Mouse (Mus musculus): Measurements from ENCODE around the gene Pdcd10. TPM values are rescaled to one million over a fixed set of nuclear protein-coding genes. Genes with fewer than 3 reads are reported as not detected.

Gene Pdcd10
- polyA plus RNA-seq, 1 experiment from 2014 or later, result 96.0 TPM

GRCm38 (mm10) chr3:75498961-75499960, 57.4 kb downstream of the Pdcd10 start:
- H3K27ac ChIP-seq (replicated peaks; ENCODE audit: low read depth, low read length), result no peak overlapping the region
- H3K36me3 ChIP-seq (ENCODE audit: control insufficient read depth, insufficient read depth, low read length), result no peaks in the 10 kb centered on the region
- ATAC-seq (ENCODE audit: low FRiP score, low TSS enrichment) (no peak), DNase-seq (no peak)
- H3K27me3 ChIP-seq (ENCODE audit: control insufficient read depth, insufficient read depth, low read length), result no peaks in the 10 kb centered on the region
- no peak overlapping the region for H3K9ac ChIP-seq (replicated peaks; ENCODE audit: low read length)
- H3K4me1 ChIP-seq (ENCODE audit: control insufficient read depth, insufficient read depth, low read length), result no peaks in the 10 kb centered on the region
- no peaks in the 10 kb centered on the region for H3K9me3 ChIP-seq (ENCODE audit: control insufficient read depth, low read length)
- no peak overlapping the region for H3K4me2 ChIP-seq (ENCODE audit: low read length)
- H3K4me3 ChIP-seq (replicated peaks; ENCODE audit: low read depth, low read length), result no peak overlapping the region
- WGBS, result 89% methylated on average over 7 of the region's 7 CpGs

- H3K4me3 ChIP-seq (replicated peaks; ENCODE audit: low read depth, low read length), result no peak overlapping the region
- 73% methylated on average over 3 of the region's 3 CpGs for WGBS
- H3K27ac ChIP-seq (replicated peaks; ENCODE audit: low read depth, low read length), result no peak overlapping the region
- no peaks in the 10 kb centered on the region for H3K4me1 ChIP-seq (ENCODE audit: control insufficient read depth, insufficient read depth, low read length)
- ATAC-seq (ENCODE audit: low FRiP score, low TSS enrichment) (no peak), DNase-seq (no peak)
- no peaks in the 10 kb centered on the region for H3K27me3 ChIP-seq (ENCODE audit: control insufficient read depth, insufficient read depth, low read length)
- no peak overlapping the region for H3K4me2 ChIP-seq (ENCODE audit: low read length)
- no peaks in the 10 kb centered on the region for H3K36me3 ChIP-seq (ENCODE audit: control insufficient read depth, insufficient read depth, low read length)
- no peaks in the 10 kb centered on the region for H3K9me3 ChIP-seq (ENCODE audit: control insufficient read depth, low read length)
- no peak overlapping the region for H3K9ac ChIP-seq (replicated peaks; ENCODE audit: low read length)
Measured at GRCm38 (mm10) chr3:75492913-75493312, 63.7 kb downstream of the Pdcd10 start.

- no peak within 1 kb of the TSS for H3K27ac ChIP-seq (replicated peaks; ENCODE audit: low read depth, low read length)
- ATAC-seq (ENCODE audit: low FRiP score, low TSS enrichment) (no peak), DNase-seq (peak; percentile 17)
Measured at GRCm38 (mm10) chr3:75482056-75482455, 74.6 kb downstream of the Pdcd10 start, which contains the start of gene Wdr49. Gene Wdr49 (minus strand): TSS chr3:75482156.

GRCm38 (mm10) chr3:75475106-75475505, 81.5 kb downstream of the Pdcd10 start:
- H3K27me3 ChIP-seq (ENCODE audit: control insufficient read depth, insufficient read depth, low read length), result no peaks in the 10 kb centered on the region
- H3K9me3 ChIP-seq (ENCODE audit: control insufficient read depth, low read length), result no peaks in the 10 kb centered on the region
- H3K27ac ChIP-seq (replicated peaks; ENCODE audit: low read depth, low read length), result no peak overlapping the region
- ATAC-seq (ENCODE audit: low FRiP score, low TSS enrichment), result no peak
- no peak overlapping the region for H3K4me3 ChIP-seq (replicated peaks; ENCODE audit: low read depth, low read length)
- no peaks in the 10 kb centered on the region for H3K4me1 ChIP-seq (ENCODE audit: control insufficient read depth, insufficient read depth, low read length)
- no peak overlapping the region for H3K4me2 ChIP-seq (ENCODE audit: low read length)
- DNase-seq, result no peak
- 83% methylated on average over 7 of the region's 7 CpGs for WGBS
- no peak overlapping the region for H3K9ac ChIP-seq (replicated peaks; ENCODE audit: low read length)
- H3K36me3 ChIP-seq (ENCODE audit: control insufficient read depth, insufficient read depth, low read length), result no peaks in the 10 kb centered on the region

More at GRCm38 (mm10) chr3:75482056-75482455, 74.6 kb downstream of the Pdcd10 start, which contains the start of gene Wdr49:
- no peaks in the 10 kb centered on the region for H3K4me1 ChIP-seq (ENCODE audit: control insufficient read depth, insufficient read depth, low read length)
- H3K27me3 ChIP-seq (ENCODE audit: control insufficient read depth, insufficient read depth, low read length), result no peaks in the 10 kb centered on the region
- H3K9me3 ChIP-seq (ENCODE audit: control insufficient read depth, low read length), result no peaks in the 10 kb centered on the region
- H3K9ac ChIP-seq (replicated peaks; ENCODE audit: low read length), result no peak within 1 kb of the TSS
- H3K36me3 ChIP-seq (ENCODE audit: control insufficient read depth, insufficient read depth, low read length), result no peaks in the 10 kb centered on the region
- no peak within 1 kb of the TSS for H3K4me3 ChIP-seq (replicated peaks; ENCODE audit: low read depth, low read length)
- no peak within 1 kb of the TSS for H3K4me2 ChIP-seq (ENCODE audit: low read length)
- WGBS, result 33% methylated on average over 2 of the region's 2 CpGs

- DNase-seq, result no peak
- no peak overlapping the region for H3K27ac ChIP-seq (replicated peaks; ENCODE audit: low read depth, low read length)
- H3K4me1 ChIP-seq (ENCODE audit: control insufficient read depth, insufficient read depth, low read length), result no peaks in the 10 kb centered on the region
- H3K9ac ChIP-seq (replicated peaks; ENCODE audit: low read length), result no peak overlapping the region
- WGBS, result 92% methylated on average over 7 of the region's 7 CpGs
- no peak overlapping the region for H3K4me3 ChIP-seq (replicated peaks; ENCODE audit: low read depth, low read length)
- H3K4me2 ChIP-seq (ENCODE audit: low read length), result no peak overlapping the region
- no peaks in the 10 kb centered on the region for H3K27me3 ChIP-seq (ENCODE audit: control insufficient read depth, insufficient read depth, low read length)
- no peak for ATAC-seq (ENCODE audit: low FRiP score, low TSS enrichment)
- H3K9me3 ChIP-seq (ENCODE audit: control insufficient read depth, low read length), result no peaks in the 10 kb centered on the region
- no peaks in the 10 kb centered on the region for H3K36me3 ChIP-seq (ENCODE audit: control insufficient read depth, insufficient read depth, low read length)
Measured at GRCm38 (mm10) chr3:75474657-75475056, 82.0 kb downstream of the Pdcd10 start.

- no peaks in the 10 kb centered on the region for H3K9me3 ChIP-seq (ENCODE audit: control insufficient read depth, low read length)
- WGBS, result 85% methylated on average over 7 of the region's 7 CpGs
- no peak overlapping the region for H3K4me3 ChIP-seq (replicated peaks; ENCODE audit: low read depth, low read length)
- no peak for ATAC-seq (ENCODE audit: low FRiP score, low TSS enrichment)
- no peak for DNase-seq
- no peak overlapping the region for H3K4me2 ChIP-seq (ENCODE audit: low read length)
- no peaks in the 10 kb centered on the region for H3K27me3 ChIP-seq (ENCODE audit: control insufficient read depth, insufficient read depth, low read length)
- H3K4me1 ChIP-seq (ENCODE audit: control insufficient read depth, insufficient read depth, low read length), result no peaks in the 10 kb centered on the region
- H3K36me3 ChIP-seq (ENCODE audit: control insufficient read depth, insufficient read depth, low read length), result no peaks in the 10 kb centered on the region
- no peak overlapping the region for H3K27ac ChIP-seq (replicated peaks; ENCODE audit: low read depth, low read length)
- no peak overlapping the region for H3K9ac ChIP-seq (replicated peaks; ENCODE audit: low read length)
Measured at GRCm38 (mm10) chr3:75468154-75468553, 88.5 kb downstream of the Pdcd10 start.

Other genes starting within 250 kb of the Pdcd10 start
- 0.16 and 0.53 TPM in 2 replicates for gene Wdr49, start 74.7 kb downstream of the Pdcd10 start, polyA plus RNA-seq (2014; fragmentation: Nextera tagmentation; extraction: Ambion mirVana)
- gene Serpini1, start 691 bp upstream of the Pdcd10 start, polyA plus RNA-seq (2014; fragmentation: Nextera tagmentation; extraction: Ambion mirVana), result 139 and 144 TPM in 2 replicates
- gene Gm29133, start 191.3 kb upstream of the Pdcd10 start, polyA plus RNA-seq (2014; fragmentation: Nextera tagmentation; extraction: Ambion mirVana), result not detected in 2 replicates

All from midbrain, embryonic 14.5 days (tissue).